Mouse (Mus musculus): ENCODE data around the gene Ccpg1os. TPM values are rescaled to one million over a fixed set of nuclear protein-coding genes. Genes with fewer than 3 reads are reported as not detected.

Ccpg1os gene
- 10 to 100 TPM; 17.8 to 18.6 TPM for total RNA-seq (2021)
- long read RNA-seq, experiment 1, transcript Ccpg1os-201 (2 exons, 711 nt), result major isoform, 14 of 16 reads
- long read RNA-seq, experiment 1, partial matches to known transcripts, result 1 of 16 reads
- long read RNA-seq, experiment 1, other reads (novel, unspliced or antisense), result 1 of 16 reads
- long read RNA-seq, experiment 2, transcript Ccpg1os-201 (2 exons, 711 nt), result major isoform, 6 of 10 reads
- long read RNA-seq, experiment 2, partial matches to known transcripts, result 1 of 10 reads
- long read RNA-seq, experiment 2, other reads (novel, unspliced or antisense), result 3 of 10 reads

- peak; percentile 97 to 98 for DNase-seq
These were observed at the start of gene Ccpg1os, which contains the start of gene Ccpg1 for GRCm38 (mm10) chr9:72985250-72986220. Ccpg1os (minus strand) TSS chr9:72985382. Ccpg1 (plus strand) TSS chr9:72985429.

GRCm38 (mm10) chr9:73033406-73033805, 48.2 kb upstream of the Ccpg1os start:
- DNase-seq, result no peak

- no peak for DNase-seq
These were observed 46.2 kb upstream of the Ccpg1os start for GRCm38 (mm10) chr9:73031421-73031820.

GRCm38 (mm10) chr9:73030443-73030842, 45.3 kb upstream of the Ccpg1os start:
- DNase-seq, result no peak

GRCm38 (mm10) chr9:73025818-73026636, 40.8 kb upstream of the Ccpg1os start:
- no peak for DNase-seq

GRCm38 (mm10) chr9:73020566-73021097, 35.5 kb upstream of the Ccpg1os start:
- peak; percentile 40 to 58 for DNase-seq

- DNase-seq, result no peak
These were observed 34.7 kb upstream of the Ccpg1os start for GRCm38 (mm10) chr9:73019841-73020240.

- DNase-seq, result no peak
These were observed 29.5 kb upstream of the Ccpg1os start for GRCm38 (mm10) chr9:73014724-73015123.

GRCm38 (mm10) chr9:73012629-73013028, 27.4 kb upstream of the Ccpg1os start:
- no peak for DNase-seq

GRCm38 (mm10) chr9:73008384-73008783, 23.2 kb upstream of the Ccpg1os start:
- DNase-seq, result no peak

GRCm38 (mm10) chr9:73006175-73006574, 21.0 kb upstream of the Ccpg1os start:
- no peak for DNase-seq

- DNase-seq, result no peak
These were observed 19.9 kb upstream of the Ccpg1os start for GRCm38 (mm10) chr9:73005106-73005505.

- no peak for DNase-seq
These were observed 18.9 kb upstream of the Ccpg1os start for GRCm38 (mm10) chr9:73004076-73004475.

GRCm38 (mm10) chr9:73002177-73002576, 17.0 kb upstream of the Ccpg1os start:
- DNase-seq, result peak; percentile 37 to 48

- no peak for DNase-seq
These were observed 16.3 kb upstream of the Ccpg1os start for GRCm38 (mm10) chr9:73001314-73002011.

- DNase-seq, result no peak
These were observed 15.3 kb upstream of the Ccpg1os start for GRCm38 (mm10) chr9:73000487-73000886.

GRCm38 (mm10) chr9:72996806-72997205, 11.6 kb upstream of the Ccpg1os start:
- DNase-seq, result no peak

- DNase-seq, result no peak
These were observed 11.0 kb upstream of the Ccpg1os start for GRCm38 (mm10) chr9:72996167-72996566.

- peak; percentile 39 to 48 for DNase-seq
These were observed 7.4 kb upstream of the Ccpg1os start for GRCm38 (mm10) chr9:72992576-72992975.

- no peak for DNase-seq
These were observed 6.2 kb upstream of the Ccpg1os start for GRCm38 (mm10) chr9:72991420-72991819.

GRCm38 (mm10) chr9:72988706-72989105, 3.5 kb upstream of the Ccpg1os start:
- no peak for DNase-seq

All from adrenal gland, postnatal 36 days (tissue).